Mouse (Mus musculus): Measurements from ENCODE around the gene Nek6.

DNA sequence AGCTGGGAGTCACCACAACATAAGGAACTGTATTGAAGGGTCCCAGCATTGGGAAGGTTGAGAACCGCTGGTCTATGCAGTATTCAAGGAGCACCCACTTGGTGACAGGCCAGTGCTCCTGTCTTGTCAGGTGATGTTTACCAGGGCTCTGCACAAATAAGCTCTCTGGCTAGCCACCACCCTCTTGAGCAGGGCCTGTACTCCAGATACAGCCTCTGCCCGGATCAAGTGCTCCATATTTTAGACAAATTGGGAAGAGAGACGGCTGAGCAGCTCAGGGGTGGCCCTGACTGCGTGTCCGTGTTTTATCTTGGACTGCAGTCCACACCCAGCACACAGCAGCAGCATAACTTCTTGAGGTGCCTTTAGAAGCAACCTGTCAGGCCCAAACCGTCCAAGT lies 75.3 kb downstream of the Nek6 start:
- TF ChIP-seq CTCF (IDR thresholded peaks at IDR 0.05; ENCODE audit: extremely low read depth, insufficient read depth, low read length) (no peak), POLR2A (IDR thresholded peaks at IDR 0.05; ENCODE audit: extremely low read depth, insufficient read depth, low read length) (no peak)

Measured in cortical plate, adult 2 months (tissue).